Mouse (Mus musculus): ENCODE results near the gene Slc6a20b.
"Not testable (repeated sequence)": the region's sequence is repeated elsewhere in the genome, so short reads cannot be mapped to it uniquely, and the experiment has no call there.

Gene Slc6a20b

GRCm38 (mm10) chr9:123632281-123632680, at the start of gene Slc6a20b:
Gene Slc6a20b, minus strand, starts transcription at chr9:123632565.
- no peak for DNase-seq

- no peak for DNase-seq
Observed at GRCm38 (mm10) chr9:123679198-123679597, 46.8 kb upstream of the Slc6a20b start.

GRCm38 (mm10) chr9:123678327-123679105, 46.2 kb upstream of the Slc6a20b start, which contains the start of the genes Ccr9 and Slc6a20a:
Gene Ccr9, plus strand, starts transcription at chr9:123678439.
Gene Slc6a20a, minus strand, starts transcription at chr9:123678885.
- DNase-seq: peak; percentile 41

GRCm38 (mm10) chr9:123665645-123666044, 33.3 kb upstream of the Slc6a20b start:
- DNase-seq: peak; percentile 63

- DNase-seq: not testable (repeated sequence)
Observed at GRCm38 (mm10) chr9:123659986-123660676, 27.8 kb upstream of the Slc6a20b start.

GRCm38 (mm10) chr9:123658981-123659380, 26.6 kb upstream of the Slc6a20b start:
- no peak for DNase-seq

GRCm38 (mm10) chr9:123657457-123657856, 25.1 kb upstream of the Slc6a20b start:
- DNase-seq: no peak

- peak; percentile 4 for DNase-seq
Observed at GRCm38 (mm10) chr9:123651369-123651768, 19.0 kb upstream of the Slc6a20b start.

- no peak for DNase-seq
Observed at GRCm38 (mm10) chr9:123649785-123650511, 17.6 kb upstream of the Slc6a20b start.

- no peak for DNase-seq
Observed at GRCm38 (mm10) chr9:123640106-123640505, 7.7 kb upstream of the Slc6a20b start.

- DNase-seq: peak; percentile 59
Observed at GRCm38 (mm10) chr9:123638668-123639089, 6.3 kb upstream of the Slc6a20b start.

- DNase-seq: no peak
Observed at GRCm38 (mm10) chr9:123638231-123638630, 5.9 kb upstream of the Slc6a20b start.

- no peak for DNase-seq
Observed at GRCm38 (mm10) chr9:123636771-123637170, 4.4 kb upstream of the Slc6a20b start.

- DNase-seq: no peak
Observed at GRCm38 (mm10) chr9:123632993-123633392, 628 bp upstream of the Slc6a20b start.

- DNase-seq: no peak
Observed at GRCm38 (mm10) chr9:123631666-123632065, 699 bp downstream of the Slc6a20b start.

GRCm38 (mm10) chr9:123625821-123626220, 6.5 kb downstream of the Slc6a20b start:
- no peak for DNase-seq

GRCm38 (mm10) chr9:123624741-123625140, 7.6 kb downstream of the Slc6a20b start:
- no peak for DNase-seq

- DNase-seq: no peak
Observed at GRCm38 (mm10) chr9:123620311-123621098, 11.9 kb downstream of the Slc6a20b start.

GRCm38 (mm10) chr9:123601529-123601928, 30.8 kb downstream of the Slc6a20b start:
- no peak for DNase-seq

- DNase-seq: no peak
Observed at GRCm38 (mm10) chr9:123597376-123597775, 35.0 kb downstream of the Slc6a20b start.

- no peak for DNase-seq
Observed at GRCm38 (mm10) chr9:123596910-123597309, 35.5 kb downstream of the Slc6a20b start.

GRCm38 (mm10) chr9:123595194-123595593, 37.2 kb downstream of the Slc6a20b start:
- no peak for DNase-seq

Data from embryo, embryonic 11 days (tissue).